Mouse (Mus musculus): Measurements from ENCODE around the gene Tnc. TPM values are rescaled to one million over a fixed set of nuclear protein-coding genes. Genes with fewer than 3 reads are reported as not detected.
"Not testable (repeated sequence)": the region's sequence is repeated elsewhere in the genome, so short reads cannot be mapped to it uniquely, and the experiment has no call there.

The Tnc gene
- total and polyA plus RNA-seq, 2 experiments from 2014 or later = 37.7 to 166 TPM

GRCm38 (mm10) chr4:63950054-63950453 lies 96.8 kb downstream of the Tnc start:
- Histone ChIP-seq H3K4me3 (ENCODE audit: low read length) (no peak overlapping the region), H3K36me3 (ENCODE audit: insufficient read depth, low read length) (no peaks in the 10 kb centered on the region), H3K4me1 (ENCODE audit: insufficient read depth, low read length) (no peaks in the 10 kb centered on the region), H3K27ac (no peak overlapping the region), H3K4me2 (ENCODE audit: low read depth, low read length) (no peak overlapping the region), H3K9me3 (ENCODE audit: low read length) (no peaks in the 10 kb centered on the region), H3K27me3 (ENCODE audit: insufficient read depth, low read length) (no peaks in the 10 kb centered on the region), H3K9ac (replicated peaks; ENCODE audit: low read length) (no peak overlapping the region)
- no peak for TF ChIP-seq CTCF (IDR thresholded peaks at IDR 0.05; ENCODE audit: low read depth)
- WGBS = 86% methylated on average over 9 of the region's 9 CpGs
- no peak for DNase-seq (ENCODE audit: low spot score)
- no peak for ATAC-seq

GRCm38 (mm10) chr4:63948688-63949073 lies 98.1 kb downstream of the Tnc start:
- WGBS = 87% methylated on average over 5 of the region's 5 CpGs
- H3K4me3 ChIP-seq (ENCODE audit: low read length); H3K4me2 ChIP-seq (ENCODE audit: low read depth, low read length); H3K27me3 ChIP-seq (ENCODE audit: insufficient read depth, low read length); ATAC-seq; H3K4me1 ChIP-seq (ENCODE audit: insufficient read depth, low read length); H3K9me3 ChIP-seq (ENCODE audit: low read length); H3K36me3 ChIP-seq (ENCODE audit: insufficient read depth, low read length); H3K27ac ChIP-seq; DNase-seq (ENCODE audit: low spot score); H3K9ac ChIP-seq (replicated peaks; ENCODE audit: low read length): not testable (repeated sequence)

GRCm38 (mm10) chr4:63948066-63948687 lies 98.6 kb downstream of the Tnc start:
- 36% methylated on average over 12 of the region's 12 CpGs for WGBS
- H3K36me3 ChIP-seq (ENCODE audit: insufficient read depth, low read length) = no peaks in the 10 kb centered on the region
- ATAC-seq = peak; percentile 84
- 0 out of 2 replicates have a peak overlapping the region, but pooled peaks have one; percentile 27 for H3K4me2 ChIP-seq (ENCODE audit: low read depth, low read length)
- H3K4me3 ChIP-seq (ENCODE audit: low read length) = no peak overlapping the region
- peak; percentile 87 for DNase-seq (ENCODE audit: low spot score)
- no peak overlapping the region for H3K9ac ChIP-seq (replicated peaks; ENCODE audit: low read length)
- no peaks in the 10 kb centered on the region for H3K27me3 ChIP-seq (ENCODE audit: insufficient read depth, low read length)
- no peaks in the 10 kb centered on the region for H3K4me1 ChIP-seq (ENCODE audit: insufficient read depth, low read length)
- peak; percentile 85 for TF ChIP-seq CTCF (IDR thresholded peaks at IDR 0.05; ENCODE audit: low read depth)
- H3K27ac ChIP-seq = no peak overlapping the region
- no peaks in the 10 kb centered on the region for H3K9me3 ChIP-seq (ENCODE audit: low read length)

DNA sequence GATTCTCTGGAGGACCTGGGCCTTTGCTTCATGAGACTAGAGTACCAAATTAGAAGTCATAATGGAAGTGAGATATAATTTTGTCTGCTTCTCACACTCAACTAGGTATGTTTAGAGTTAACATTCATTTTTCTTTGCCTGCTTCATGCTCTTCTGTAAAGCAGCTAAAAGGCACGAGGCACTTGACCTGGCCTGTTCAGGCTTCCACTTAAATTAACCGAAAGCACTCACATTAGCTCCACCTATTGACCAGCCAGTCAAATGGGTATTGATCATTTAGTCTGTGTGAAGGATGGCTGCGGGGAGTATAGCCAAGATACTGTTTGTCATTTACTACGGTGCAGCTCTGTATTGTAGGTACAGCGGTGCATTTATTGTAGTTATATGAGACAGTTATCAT lies 103.0 kb downstream of the Tnc start:
- Histone ChIP-seq H3K9ac (replicated peaks; ENCODE audit: low read length) (no peak overlapping the region), H3K27me3 (ENCODE audit: insufficient read depth, low read length) (no peaks in the 10 kb centered on the region), H3K4me1 (ENCODE audit: insufficient read depth, low read length) (no peaks in the 10 kb centered on the region), H3K4me3 (ENCODE audit: low read length) (no peak overlapping the region), H3K9me3 (ENCODE audit: low read length) (no peaks in the 10 kb centered on the region), H3K27ac (no peak overlapping the region), H3K4me2 (ENCODE audit: low read depth, low read length) (no peak overlapping the region), H3K36me3 (ENCODE audit: insufficient read depth, low read length) (no peaks in the 10 kb centered on the region)
- no peak for ATAC-seq
- WGBS = 76% methylated on average over 5 of the region's 5 CpGs
- TF ChIP-seq CTCF (IDR thresholded peaks at IDR 0.05; ENCODE audit: low read depth) = no peak
- DNase-seq (ENCODE audit: low spot score) = no peak

DNA sequence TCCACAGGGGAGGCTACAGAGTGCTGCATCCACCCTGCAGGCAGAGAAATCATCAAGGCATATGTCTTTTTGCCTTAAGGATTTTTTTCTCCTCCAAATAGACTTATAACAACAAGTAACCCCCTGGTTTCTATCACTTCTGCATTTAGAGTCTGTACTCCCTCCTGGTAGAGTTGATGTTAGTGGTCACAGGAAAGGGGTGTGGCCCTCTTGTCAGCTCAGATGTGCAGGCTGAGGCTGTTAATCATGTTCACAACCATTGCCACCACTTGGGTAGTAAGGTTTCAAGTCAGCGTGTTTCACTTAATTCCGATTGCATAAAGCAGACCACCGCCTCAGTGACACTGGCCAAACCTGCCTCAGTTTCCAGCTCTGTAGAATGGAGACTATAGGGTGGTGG lies 103.9 kb downstream of the Tnc start:
- TF ChIP-seq CTCF (IDR thresholded peaks at IDR 0.05; ENCODE audit: low read depth) = no peak
- Histone ChIP-seq H3K9me3 (ENCODE audit: low read length) (no peaks in the 10 kb centered on the region), H3K4me3 (ENCODE audit: low read length) (no peak overlapping the region), H3K9ac (replicated peaks; ENCODE audit: low read length) (no peak overlapping the region), H3K36me3 (ENCODE audit: insufficient read depth, low read length) (no peaks in the 10 kb centered on the region), H3K27me3 (ENCODE audit: insufficient read depth, low read length) (no peaks in the 10 kb centered on the region), H3K4me2 (ENCODE audit: low read depth, low read length) (no peak overlapping the region), H3K27ac (no peak overlapping the region), H3K4me1 (ENCODE audit: insufficient read depth, low read length) (no peaks in the 10 kb centered on the region)
- WGBS = 90% methylated on average over 3 of the region's 3 CpGs
- no peak for DNase-seq (ENCODE audit: low spot score)
- ATAC-seq = no peak

GRCm38 (mm10) chr4:63941420-63941819 lies 105.4 kb downstream of the Tnc start:
- H3K27ac ChIP-seq = no peak overlapping the region
- TF ChIP-seq CTCF (IDR thresholded peaks at IDR 0.05; ENCODE audit: low read depth) = no peak
- no peak for DNase-seq (ENCODE audit: low spot score)
- no peak overlapping the region for H3K9ac ChIP-seq (replicated peaks; ENCODE audit: low read length)
- H3K9me3 ChIP-seq (ENCODE audit: low read length) = no peaks in the 10 kb centered on the region
- WGBS = 95% methylated on average over 2 of the region's 2 CpGs
- H3K36me3 ChIP-seq (ENCODE audit: insufficient read depth, low read length) = no peaks in the 10 kb centered on the region
- no peak overlapping the region for H3K4me2 ChIP-seq (ENCODE audit: low read depth, low read length)
- no peak overlapping the region for H3K4me3 ChIP-seq (ENCODE audit: low read length)
- no peak for ATAC-seq
- H3K27me3 ChIP-seq (ENCODE audit: insufficient read depth, low read length) = no peaks in the 10 kb centered on the region
- no peaks in the 10 kb centered on the region for H3K4me1 ChIP-seq (ENCODE audit: insufficient read depth, low read length)

GRCm38 (mm10) chr4:63939428-63939827 lies 107.4 kb downstream of the Tnc start:
- Histone ChIP-seq H3K36me3 (ENCODE audit: insufficient read depth, low read length) (no peaks in the 10 kb centered on the region), H3K4me3 (ENCODE audit: low read length) (no peak overlapping the region), H3K4me2 (ENCODE audit: low read depth, low read length) (no peak overlapping the region), H3K9ac (replicated peaks; ENCODE audit: low read length) (no peak overlapping the region), H3K27me3 (ENCODE audit: insufficient read depth, low read length) (no peaks in the 10 kb centered on the region), H3K4me1 (ENCODE audit: insufficient read depth, low read length) (no peaks in the 10 kb centered on the region), H3K27ac (no peak overlapping the region), H3K9me3 (ENCODE audit: low read length) (no peaks in the 10 kb centered on the region)
- DNase-seq (ENCODE audit: low spot score) (no peak), ATAC-seq (no peak)
- 82% methylated on average over 3 of the region's 3 CpGs for WGBS
- no peak for TF ChIP-seq CTCF (IDR thresholded peaks at IDR 0.05; ENCODE audit: low read depth)
